Mouse (Mus musculus): ENCODE results near the gene Dok5.

Dok5 gene

DNA sequence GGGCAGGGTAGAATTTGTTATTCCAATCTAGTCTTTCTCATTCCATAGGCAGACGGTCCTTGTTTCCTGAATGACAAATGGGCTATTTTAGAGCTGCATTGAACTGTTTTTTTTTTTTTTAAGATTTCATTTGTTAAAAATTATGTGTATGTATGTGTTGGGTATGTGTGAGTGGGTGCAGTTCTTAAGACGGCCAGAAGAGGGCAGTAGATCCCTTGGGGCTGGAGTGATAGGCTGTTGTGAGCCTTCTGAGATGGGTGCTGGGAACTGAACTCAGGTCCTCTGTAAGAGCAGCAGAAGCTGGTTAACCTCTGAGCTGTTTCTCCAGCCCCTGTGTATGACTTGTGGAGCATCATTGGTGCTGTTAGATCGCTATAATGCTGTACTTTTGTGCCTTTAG, 63.6 kb downstream of the Dok5 start:
- DNase-seq (ENCODE audit: low spot score): no peak

DNA sequence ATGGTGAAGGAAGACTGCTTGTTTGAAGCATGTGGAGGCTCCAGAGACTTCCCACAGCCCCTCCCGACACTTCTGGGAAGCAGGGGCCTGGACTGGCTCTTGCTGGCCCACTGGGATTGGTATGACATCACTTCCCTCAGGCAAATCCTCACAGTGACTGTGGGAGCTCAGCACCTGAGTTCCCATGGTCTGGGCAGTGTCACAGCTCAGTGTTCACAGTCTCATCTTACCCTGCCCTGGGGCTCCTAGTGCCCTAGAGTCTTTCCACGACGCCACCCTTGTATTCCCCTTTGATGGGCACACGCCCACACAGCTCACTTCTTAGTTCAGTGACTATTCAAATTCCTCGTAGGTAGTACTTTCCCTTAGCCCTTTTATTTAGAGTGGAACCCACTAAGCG, 71.4 kb downstream of the Dok5 start:
- no peak for DNase-seq (ENCODE audit: low spot score)

DNA sequence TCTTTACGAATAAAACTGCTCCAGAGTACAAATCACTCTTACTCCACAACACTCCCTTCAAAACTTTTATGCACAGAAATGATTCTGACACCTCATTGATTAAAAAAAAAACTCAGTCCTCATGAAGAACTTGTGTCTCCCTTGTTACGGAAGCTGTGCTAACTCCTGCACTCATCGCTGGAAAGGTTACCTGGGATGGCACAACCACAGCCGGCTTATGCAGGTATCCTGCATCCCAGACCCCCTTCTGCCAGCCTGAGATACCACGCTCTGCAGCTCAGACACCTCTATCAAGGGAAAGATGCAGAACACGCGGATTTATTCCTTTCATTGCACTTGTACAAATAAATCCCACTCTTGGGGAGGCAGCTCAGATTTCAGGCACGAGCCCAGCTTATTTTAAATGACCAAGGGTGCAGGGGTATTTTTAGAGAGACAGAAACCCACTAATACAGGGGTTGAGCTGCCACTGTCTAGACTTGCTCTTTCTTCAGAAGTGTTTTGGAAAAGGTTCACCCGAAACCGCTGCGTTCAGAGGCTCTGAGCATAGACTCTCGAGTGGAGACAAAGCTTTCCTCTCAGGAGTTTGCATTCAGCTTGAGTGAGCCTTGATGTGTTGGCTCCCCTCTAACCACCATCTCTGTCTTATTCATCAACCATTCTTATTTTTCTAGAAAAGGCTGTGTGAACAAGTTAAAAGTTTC, 76.1 kb downstream of the Dok5 start:
- DNase-seq (ENCODE audit: low spot score): no peak

DNA sequence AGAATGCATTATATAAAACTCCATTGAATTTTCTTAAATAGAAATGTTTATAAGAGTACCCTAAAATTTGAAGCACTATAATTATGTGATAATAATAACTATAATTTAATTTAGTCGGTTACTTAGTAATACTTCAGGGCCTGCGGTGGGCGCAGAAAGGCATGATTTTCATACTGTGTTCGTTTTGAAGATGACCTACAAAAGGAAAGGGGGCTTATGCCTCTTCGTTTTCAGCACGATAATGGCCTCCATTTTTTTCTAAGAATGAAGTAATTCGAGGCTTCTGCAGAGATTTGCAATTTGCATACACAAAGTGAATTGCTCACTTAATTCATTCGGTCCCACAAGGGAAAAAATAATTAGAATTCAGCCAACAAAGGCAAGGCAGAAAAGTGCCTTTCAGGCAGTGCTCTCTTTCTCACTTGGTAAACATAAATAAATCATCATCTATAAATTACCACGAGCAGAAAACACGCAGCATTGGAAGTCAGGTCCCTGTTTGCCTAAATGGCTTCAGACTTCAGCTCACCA, 76.7 kb downstream of the Dok5 start:
- DNase-seq (ENCODE audit: low spot score): no peak

DNA sequence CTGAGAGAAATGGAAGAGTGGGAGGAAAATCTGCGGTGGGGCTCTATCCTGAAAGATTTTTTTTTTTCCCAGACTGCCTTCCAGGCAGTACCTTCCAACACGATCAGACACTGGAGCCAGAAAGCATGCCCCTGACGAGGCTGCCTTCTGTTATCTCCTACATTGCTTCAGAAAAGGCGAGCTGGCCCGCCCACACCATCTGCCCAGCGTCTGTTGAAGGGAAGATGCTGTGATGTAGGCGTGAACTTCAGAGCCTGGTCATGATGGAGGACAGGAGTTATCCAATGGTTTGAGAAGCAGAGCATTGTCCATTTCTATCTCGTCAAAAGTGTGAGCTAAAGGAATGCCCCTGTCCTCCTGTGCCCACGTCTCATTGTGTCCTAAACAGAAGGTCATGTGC, 79.7 kb downstream of the Dok5 start:
- no peak for DNase-seq (ENCODE audit: low spot score)

DNA sequence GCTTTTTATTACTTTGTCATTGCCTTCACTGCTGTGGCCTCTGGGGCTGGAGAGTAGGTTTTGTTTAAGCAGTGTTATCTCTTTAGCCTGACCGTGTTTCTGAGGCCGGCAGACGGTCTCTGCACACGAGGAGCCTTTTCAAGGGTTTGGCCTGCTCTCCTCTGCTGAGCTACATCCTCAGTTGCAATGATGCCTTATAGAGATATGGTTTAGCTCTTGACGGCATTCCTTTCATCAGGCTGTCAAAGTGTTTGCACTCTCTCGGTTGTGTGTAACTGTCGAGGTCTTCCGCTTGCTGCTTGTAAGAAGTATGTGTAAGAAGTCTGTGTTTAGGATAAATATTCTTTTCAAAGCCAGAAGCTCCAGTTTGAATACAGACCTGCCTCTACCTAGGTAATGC, 84.7 kb downstream of the Dok5 start:
- DNase-seq (ENCODE audit: low spot score): no peak

DNA sequence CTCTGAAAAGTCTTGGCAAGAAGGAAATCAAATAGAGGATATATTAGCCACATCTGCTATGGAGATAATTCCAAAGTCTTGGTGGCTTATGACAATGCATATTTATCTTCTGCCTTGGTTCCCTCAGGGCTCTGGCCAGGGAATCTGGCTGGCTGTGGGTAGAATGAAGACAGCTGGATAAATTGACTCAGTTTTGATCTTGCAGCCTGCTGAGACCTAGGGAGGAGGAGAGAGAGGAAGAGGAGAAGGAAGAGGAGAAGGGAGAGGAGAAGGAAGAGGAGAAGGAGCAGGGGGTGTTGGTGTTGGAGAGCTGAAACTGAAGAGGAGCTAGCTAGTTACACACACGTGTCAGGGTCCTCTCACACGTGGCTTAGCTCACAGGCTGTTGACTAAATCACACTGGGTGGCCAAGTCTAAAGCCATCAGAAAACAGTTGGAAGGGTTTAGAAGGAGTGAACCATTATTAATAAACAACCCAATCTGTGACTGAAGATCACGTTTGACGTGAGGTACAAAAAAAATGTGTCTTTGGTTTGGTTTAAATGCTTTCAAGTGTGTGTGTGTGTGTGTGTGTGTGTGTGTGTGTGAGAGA, 85.6 kb downstream of the Dok5 start:
- no peak for DNase-seq (ENCODE audit: low spot score)

DNA sequence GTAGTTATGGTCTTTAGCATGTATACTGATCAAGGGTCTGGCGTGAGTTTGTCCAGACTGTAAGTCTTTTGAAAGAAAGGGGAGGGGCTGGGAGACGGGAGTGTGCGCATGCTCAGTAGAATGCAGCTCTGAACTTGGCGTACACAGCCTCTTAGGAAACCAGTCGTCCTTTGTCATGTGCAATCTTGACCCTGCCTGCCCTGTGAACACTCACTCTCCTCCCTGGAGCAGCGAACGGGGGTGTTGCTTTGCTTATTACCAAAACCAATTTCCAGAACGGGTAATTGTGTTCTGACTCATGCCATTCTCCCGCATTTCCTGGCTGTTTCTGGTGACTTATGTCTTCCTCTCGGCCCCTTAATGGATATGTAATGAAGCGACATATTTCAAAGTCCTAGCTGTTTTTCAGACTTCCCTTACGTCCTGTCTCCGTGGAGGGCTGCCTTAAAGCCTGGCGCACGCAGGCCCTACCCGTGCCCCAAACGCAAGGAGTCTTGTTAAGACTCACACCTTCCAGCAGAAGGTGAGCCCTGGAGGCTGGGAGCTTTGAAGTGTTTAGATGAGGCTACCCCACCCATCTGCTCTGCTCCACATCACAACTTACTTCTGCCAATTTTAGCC, 95.3 kb downstream of the Dok5 start:
- DNase-seq (ENCODE audit: low spot score): peak; percentile 15

DNA sequence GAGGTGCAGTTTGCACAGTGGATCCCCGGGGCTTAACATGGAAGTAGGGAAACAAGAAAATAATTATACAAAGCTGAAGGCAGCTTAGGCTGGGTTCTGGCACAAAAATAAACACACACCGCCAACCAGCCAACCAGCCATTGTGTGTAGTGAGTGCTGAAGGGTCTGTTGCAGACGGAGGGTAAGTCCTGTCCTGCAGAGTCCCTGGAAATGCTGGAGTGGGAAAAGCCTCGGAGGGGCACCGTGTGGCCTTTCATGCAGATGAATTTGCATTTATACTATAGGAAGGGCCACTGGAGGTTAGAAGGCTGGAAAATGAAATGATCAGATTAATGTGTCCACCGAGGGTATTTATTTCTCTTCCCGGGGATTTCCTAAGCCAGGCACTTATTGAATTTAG, 97.2 kb downstream of the Dok5 start:
- DNase-seq (ENCODE audit: low spot score): no peak

DNA sequence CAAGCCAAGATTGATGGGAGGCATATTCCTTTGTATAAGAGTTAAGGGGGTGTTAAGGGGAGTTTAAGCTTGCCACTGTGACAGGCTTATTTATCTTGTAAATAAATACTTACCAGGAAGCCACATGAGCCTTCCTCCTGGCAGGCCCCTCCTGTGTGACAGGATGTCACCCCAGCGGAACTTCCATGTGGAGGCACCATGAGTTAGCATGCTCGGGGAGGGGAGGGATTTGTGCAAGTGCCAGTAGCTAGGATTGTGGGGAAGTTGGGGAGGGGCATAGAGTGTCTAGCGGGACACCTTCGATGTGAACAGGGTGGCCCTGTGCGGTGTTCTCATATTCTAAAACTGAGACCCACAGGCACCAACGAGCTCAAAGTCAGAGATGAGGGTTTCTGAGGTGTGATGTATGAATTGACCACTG, 97.6 kb downstream of the Dok5 start:
- DNase-seq (ENCODE audit: low spot score): no peak

DNA sequence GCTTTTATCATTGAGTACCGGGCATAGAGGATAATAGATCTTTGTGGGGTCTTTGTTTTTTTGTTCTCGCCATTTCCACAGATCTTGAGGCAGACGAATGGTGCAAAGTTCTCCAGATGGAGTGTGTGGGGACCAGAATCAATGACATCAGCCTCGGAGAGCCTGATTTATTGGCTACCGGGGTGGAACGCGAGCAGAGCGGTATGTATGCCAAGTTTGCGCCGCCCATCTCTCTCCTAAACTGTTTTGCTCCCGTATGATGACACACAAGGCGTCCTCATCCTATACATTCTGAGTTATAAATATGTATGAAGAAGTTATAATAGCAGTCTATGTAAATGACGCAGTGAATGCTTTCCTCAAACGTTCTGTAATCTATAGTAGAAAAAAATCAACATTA, 98.4 kb downstream of the Dok5 start:
- no peak for DNase-seq (ENCODE audit: low spot score)

DNA sequence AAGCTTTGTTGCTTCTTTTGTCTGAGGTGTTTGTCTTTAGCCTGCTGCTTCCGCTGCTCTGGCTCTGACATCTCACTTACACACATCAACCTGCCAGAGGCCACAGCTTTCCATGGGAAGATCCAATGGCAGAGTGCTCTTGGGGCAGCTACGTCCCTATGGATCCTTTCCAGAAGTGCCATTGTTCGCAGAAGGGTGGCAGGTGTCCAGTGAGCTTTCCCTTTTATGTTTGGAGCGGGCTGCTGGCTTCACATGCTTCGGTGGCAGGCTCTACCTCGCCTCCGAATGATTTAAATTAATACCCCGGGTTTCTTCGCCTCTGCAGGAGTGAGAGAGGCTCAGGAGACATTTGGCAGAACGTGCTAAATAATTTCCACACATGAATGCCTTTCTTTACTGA, 105.3 kb downstream of the Dok5 start:
- DNase-seq (ENCODE audit: low spot score): no peak

DNA sequence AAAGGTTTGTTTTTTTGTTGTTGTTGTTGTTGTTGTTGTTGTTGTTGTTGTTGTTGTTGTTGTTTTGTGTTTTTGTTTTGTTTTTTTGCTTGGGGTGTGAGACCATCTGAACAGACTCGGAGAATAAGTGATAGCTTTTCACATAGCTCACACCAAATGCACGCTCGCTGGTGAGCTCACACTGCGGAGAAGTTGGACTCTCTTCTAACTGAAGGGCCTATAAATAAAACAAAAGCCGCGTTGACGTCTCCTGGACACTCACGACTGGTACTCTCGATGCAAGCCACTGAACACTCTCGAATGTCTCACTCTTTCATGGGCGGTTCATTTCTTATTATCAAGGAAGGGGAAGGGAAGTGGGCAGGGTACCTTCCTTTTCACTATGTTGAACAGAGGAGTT, 105.8 kb downstream of the Dok5 start:
- no peak for DNase-seq (ENCODE audit: low spot score)

DNA sequence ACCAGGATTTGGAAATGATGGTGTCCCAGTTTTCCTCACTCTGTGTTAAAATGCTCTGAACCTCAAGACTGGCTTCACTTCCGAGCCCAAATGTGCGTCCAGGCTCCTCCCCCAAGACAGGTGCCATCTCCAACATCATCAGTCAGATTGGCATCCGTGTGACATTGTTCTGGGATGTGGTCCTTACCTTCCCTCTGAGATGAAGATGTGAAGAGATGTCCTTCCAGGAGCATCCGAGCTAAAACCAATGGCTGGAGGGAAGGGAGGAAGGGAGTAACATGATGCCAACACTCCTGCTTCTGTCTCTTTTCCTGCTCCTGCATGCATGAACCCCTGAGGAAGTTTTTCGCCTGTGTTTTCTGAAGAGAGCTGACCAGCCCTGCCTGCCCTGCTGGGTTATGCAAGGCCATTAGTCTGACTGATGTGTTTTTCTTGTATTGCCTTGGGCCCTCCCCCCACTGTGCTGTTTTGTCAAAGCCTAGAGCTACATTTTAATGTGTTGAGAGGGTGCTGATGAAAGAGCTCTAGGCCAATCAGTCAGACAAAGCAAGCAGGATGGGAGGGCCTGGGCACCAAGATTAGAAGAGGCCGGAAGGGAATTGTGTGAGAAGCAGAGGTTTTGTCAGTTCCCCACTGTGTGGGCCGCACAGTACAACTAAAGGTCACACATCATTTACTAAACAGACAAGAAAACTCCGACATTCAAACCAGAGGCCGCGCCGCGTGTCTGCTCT, 106.4 kb downstream of the Dok5 start:
- DNase-seq (ENCODE audit: low spot score): peak; percentile 20

DNA sequence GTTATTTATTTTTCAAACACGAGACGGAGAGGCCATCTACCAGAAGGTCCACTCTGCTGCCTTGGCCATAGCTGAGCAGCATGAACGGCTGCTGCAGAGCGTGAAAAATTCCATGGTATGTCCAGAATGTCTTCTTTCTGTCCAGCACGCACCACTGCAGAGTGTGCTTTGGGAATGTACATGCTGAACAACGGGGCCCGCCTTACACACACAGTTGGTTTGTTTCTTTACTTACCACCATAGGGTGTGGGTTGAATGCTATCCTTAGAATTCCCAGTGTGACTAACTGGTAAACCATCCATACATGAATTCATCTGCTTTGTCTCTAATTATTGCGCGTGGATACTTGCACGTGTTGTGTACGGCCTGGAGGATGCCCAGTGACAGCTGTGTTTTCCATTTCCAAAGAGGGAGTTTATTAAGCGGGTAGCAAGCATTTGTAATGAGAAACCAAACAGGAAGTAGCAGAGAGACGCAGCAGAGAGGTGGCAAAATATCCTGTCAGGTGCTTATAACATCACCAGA, 109.9 kb downstream of the Dok5 start:
- DNase-seq (ENCODE audit: low spot score): no peak

DNA sequence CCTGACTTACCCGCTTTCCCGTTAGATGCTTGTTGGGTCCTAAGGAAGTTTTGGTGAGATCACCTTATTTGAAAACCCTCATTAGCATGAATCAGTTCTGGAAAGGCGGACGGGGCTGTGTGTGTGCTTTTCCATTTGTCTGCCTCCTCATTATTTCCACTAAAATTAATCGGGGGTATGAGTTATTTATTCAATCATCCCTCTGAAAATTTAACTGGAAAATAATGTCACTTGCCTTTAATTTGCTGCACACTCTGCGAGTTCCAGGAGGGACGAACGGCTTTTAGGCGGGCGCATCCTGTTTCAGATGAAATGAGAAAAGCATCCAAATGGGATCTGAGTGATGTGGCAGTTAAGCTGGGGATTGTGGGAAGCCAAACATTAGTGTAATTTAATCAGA, 113.9 kb downstream of the Dok5 start:
- no peak for DNase-seq (ENCODE audit: low spot score)

DNA sequence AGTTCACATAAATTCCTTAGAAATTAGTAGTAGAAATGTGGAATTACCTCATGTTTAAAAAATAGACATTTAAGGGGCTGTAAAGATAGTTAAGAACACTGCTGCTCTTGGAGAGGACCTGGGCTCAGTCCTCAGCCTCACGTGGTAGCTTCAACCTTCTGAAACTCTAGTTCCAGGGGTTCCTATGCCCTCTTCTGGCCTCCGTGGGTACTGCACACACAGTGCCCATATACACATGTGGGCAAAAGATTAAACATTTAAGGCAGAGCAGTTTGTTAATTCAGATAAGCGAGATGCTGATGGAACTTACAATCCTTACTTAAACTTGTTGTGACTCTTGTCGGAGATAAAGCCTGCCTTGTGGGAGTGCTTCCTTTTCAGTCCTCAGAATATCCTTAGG, 118.5 kb downstream of the Dok5 start:
- DNase-seq (ENCODE audit: low spot score): no peak

DNA sequence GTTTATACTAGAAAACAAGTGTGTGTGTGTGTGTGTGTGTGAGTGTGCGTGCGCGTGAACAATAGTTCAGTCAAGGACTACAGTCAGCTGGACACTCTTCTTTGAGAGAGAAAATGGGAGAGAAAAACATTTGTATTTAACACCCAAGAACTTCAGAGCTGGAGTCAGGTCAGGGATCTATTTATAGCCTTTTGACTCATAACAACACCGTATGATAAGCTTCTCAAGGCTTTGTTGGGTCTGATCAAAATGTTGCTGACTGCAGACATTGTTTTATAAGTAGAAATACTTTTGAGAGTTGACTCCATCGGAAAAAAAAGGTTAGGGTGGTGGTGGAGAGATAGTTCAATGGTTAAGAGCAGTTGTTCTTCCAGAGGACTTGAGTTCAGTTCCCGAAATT, 120.7 kb downstream of the Dok5 start:
- DNase-seq (ENCODE audit: low spot score): no peak

DNA sequence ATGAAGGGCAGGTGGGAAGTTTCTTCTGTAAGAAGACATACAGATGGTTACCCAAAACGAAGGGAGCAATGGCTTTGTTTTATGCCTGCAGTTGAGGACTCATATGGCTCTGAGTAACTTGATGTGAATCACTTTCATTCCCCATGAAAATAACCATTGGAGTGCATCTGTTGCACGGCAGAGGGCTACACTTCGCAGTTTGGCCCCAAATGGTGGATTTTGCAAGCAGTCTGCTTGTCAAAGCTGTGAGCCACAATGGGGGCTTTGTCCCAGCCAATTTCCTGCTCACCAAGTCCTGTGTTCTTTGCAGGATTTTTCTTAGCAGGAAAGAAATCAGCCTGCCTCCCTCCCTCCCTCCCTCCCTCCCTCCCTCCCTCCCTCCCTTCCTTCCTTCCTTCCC, 123.6 kb downstream of the Dok5 start:
- no peak for DNase-seq (ENCODE audit: low spot score)

DNA sequence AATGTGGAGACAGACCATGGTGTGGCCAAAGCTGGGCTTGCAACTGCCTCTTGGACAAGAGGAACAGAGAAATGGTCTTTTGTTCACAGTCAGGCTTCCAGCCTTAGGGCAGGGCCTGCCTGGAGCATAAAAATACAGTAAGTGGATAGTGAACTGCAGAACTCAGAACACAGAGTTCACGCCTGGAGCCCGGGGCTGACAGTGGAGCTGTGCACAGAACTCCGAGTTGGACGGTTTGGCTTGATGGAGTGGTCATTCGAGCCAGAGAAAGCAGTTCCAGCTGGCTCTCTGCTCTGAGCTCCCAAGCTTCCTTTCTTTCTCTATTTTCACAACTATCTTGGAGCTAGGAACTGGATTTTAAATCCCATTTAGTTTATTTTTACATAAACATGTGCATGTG, 124.5 kb downstream of the Dok5 start:
- no peak for DNase-seq (ENCODE audit: low spot score)

DNA sequence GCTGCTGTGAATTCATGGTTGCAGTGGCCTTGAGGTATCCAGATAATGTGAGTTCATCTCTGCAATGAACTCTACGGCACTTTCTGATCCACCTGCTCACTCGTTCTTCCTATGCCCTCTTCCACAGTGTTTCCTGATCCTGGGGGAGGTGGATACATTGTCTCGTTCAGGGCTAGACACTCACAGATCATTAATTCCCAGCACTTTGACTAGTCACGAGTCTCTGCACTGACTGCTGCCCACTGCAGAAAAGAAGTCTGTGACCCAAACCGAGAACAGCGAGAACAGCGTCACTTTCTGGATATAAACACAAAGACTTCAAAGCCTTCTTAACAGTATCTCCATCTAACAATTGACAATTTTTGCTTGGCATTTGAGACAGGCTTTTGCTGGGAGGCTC, 125.9 kb downstream of the Dok5 start:
- no peak for DNase-seq (ENCODE audit: low spot score)

DNA sequence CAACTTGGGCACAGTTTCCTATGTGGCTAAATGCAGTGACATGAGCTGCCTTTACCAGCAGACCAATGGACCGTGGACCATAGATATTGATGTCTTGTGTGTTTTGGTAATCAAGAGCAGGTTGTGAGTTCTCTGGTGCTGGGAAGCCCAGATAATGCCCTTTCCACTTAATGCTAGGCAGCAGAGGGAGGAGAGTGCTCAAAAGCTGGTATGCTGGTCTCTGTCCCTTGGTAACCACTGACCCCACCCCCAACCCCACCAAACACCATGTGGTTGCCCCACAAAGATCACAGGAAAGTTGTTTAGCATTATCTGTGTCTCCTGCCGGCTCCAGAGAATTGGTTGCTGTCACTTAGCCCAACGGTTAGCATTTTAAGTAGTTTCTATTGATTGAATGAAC, 127.0 kb downstream of the Dok5 start:
- DNase-seq (ENCODE audit: low spot score): no peak

DNA sequence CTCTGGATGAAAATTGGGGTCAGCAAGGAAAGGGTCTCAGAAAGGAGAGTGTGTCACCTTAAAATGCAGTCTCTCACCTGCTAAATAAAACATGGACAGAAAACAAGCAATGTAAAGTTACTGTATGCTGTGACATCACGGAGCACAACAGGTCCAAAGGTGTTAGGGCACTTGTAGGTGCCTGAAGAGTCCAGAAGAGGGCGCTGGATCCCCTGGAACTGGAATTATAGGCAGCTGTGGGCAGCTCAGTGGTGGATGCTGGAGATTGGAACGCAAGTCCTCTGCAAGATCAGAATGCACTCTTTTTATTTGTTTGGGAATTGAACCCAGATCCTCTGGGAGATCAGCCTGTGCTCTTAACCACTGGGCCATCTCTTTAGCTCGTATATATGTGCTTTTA, 129.0 kb downstream of the Dok5 start:
- no peak for DNase-seq (ENCODE audit: low spot score)
